Comparison of ENCODE assay signal across 24 mouse cellular contexts in genomic region chr5:127368191-127368590, GRCm38 (mm10).
DNase-seq lines count a peak whose midpoint lies in the region; ATAC-seq and TF ChIP-seq lines count a peak whose summit lies in the region.
"Had no signal": no experiment of that assay in that cellular context is flagged by ENCODE, and none has a peak within 500 bp of the region (broad histone marks: within the 10 kb centered on the region; RNA-seq: fewer than 3 reads in every experiment).

No protein-coding gene starts in this region.

- H3K27me3 ChIP-seq in lung, embryonic 14.5 days (ENCODE audit: insufficient read depth, low read length) = no peaks in the 10 kb centered on the region
- no peaks in the 10 kb centered on the region for H3K27me3 ChIP-seq in embryonic facial prominence, embryonic 15.5 days
- H3K27me3 ChIP-seq: forebrain, embryonic 12.5 days; forebrain, embryonic 15.5 days; heart, embryonic 13.5 days; hindbrain, embryonic 15.5 days had no signal

- TF ChIP-seq CTCF in lung, embryonic 14.5 days (IDR thresholded peaks at IDR 0.05; ENCODE audit: low read depth) = no peak

- no peak; the same call in 1 of the 2 replicates for ATAC-seq in lung, embryonic 14.5 days (ENCODE audit: insufficient read depth)
- no peak for ATAC-seq in embryonic facial prominence, embryonic 15.5 days (ENCODE audit: insufficient number of reproducible peaks, low FRiP score, low TSS enrichment, low read depth)
- ATAC-seq: forebrain, embryonic 15.5 days had no signal

- 41% methylated on average over 3 of the region's 3 CpGs for WGBS in lung, embryonic 14.5 days
- 74% methylated on average over 3 of the region's 3 CpGs for WGBS in embryonic facial prominence, embryonic 15.5 days

- no peaks in the 10 kb centered on the region for H3K36me3 ChIP-seq in lung, embryonic 14.5 days (ENCODE audit: insufficient read depth)
- H3K36me3 ChIP-seq in embryonic facial prominence, embryonic 15.5 days = no peaks in the 10 kb centered on the region
- H3K36me3 ChIP-seq: forebrain, embryonic 12.5 days; forebrain, embryonic 15.5 days; heart, embryonic 10.5 days; heart, embryonic 13.5 days; hindbrain, embryonic 12.5 days; hindbrain, embryonic 15.5 days had no signal

- H3K4me1 ChIP-seq in lung, embryonic 14.5 days (ENCODE audit: insufficient read depth) = peaks cover 22% of the 10 kb centered on the region
- peaks cover 36% of the 10 kb centered on the region for H3K4me1 ChIP-seq in embryonic facial prominence, embryonic 15.5 days
- H3K4me1 ChIP-seq: heart, embryonic 10.5 days; heart, embryonic 13.5 days had no signal

- H3K4me2 ChIP-seq in lung, embryonic 14.5 days = no peak overlapping the region
- H3K4me2 ChIP-seq in embryonic facial prominence, embryonic 15.5 days (replicated peaks) = no peak overlapping the region
- H3K4me2 ChIP-seq: forebrain, embryonic 12.5 days; forebrain, embryonic 15.5 days; heart, embryonic 13.5 days; hindbrain, embryonic 12.5 days; hindbrain, embryonic 15.5 days had no signal

- H3K9ac ChIP-seq in lung, embryonic 14.5 days = no peak overlapping the region
- H3K9ac ChIP-seq in embryonic facial prominence, embryonic 15.5 days = no peak overlapping the region
- H3K9ac ChIP-seq: forebrain, embryonic 12.5 days; forebrain, embryonic 15.5 days; heart, embryonic 13.5 days; hindbrain, embryonic 12.5 days; hindbrain, embryonic 15.5 days had no signal

- no peak overlapping the region for H3K4me3 ChIP-seq in lung, embryonic 14.5 days (ENCODE audit: low read depth, low read length)
- no peak overlapping the region for H3K4me3 ChIP-seq in embryonic facial prominence, embryonic 15.5 days (replicated peaks)
- H3K4me3 ChIP-seq: erythroblast, embryonic 14.5 days; forebrain, embryonic 12.5 days; forebrain, embryonic 15.5 days; heart, adult 2 months; heart, embryonic 10.5 days; heart, embryonic 13.5 days; hindbrain, embryonic 12.5 days; hindbrain, embryonic 15.5 days had no signal

- DNase-seq in adrenal gland, postnatal 14 days = peak; percentile 17
- DNase-seq in adrenal gland, postnatal 10 days = no peak
- DNase-seq in lung, embryonic 14.5 days = peak; percentile 81
- DNase-seq in lung, adult 18-20 months = no peak
- DNase-seq in lung, postnatal 36 days = peak; percentile 14
- DNase-seq in T-cell, adult 2 months (ENCODE audit: low spot score) = no peak
- DNase-seq in yolk sac, embryonic 10.5 days (ENCODE audit: low spot score) = no peak
- DNase-seq: adrenal gland, postnatal 25 days; cerebellum, adult 11-12 months; cerebellum, adult 8-10 months; cerebellum, postnatal 10 days; cerebellum, postnatal 36 days; embryo, embryonic 11 days; gastrocnemius, postnatal 25 days; heart, adult 2 months; heart, postnatal 14 days had no signal

- H3K9me3 ChIP-seq in lung, embryonic 14.5 days (ENCODE audit: low read depth, low read length) = no peaks in the 10 kb centered on the region
- H3K9me3 ChIP-seq in embryonic facial prominence, embryonic 15.5 days (replicated peaks) = no peaks in the 10 kb centered on the region
- H3K9me3 ChIP-seq: forebrain, embryonic 12.5 days; forebrain, embryonic 15.5 days; heart, embryonic 10.5 days; heart, embryonic 13.5 days; hindbrain, embryonic 15.5 days had no signal

- H3K27ac ChIP-seq in lung, embryonic 14.5 days (ENCODE audit: low read depth) = 0 out of 2 replicates have a peak overlapping the region, but pooled peaks have one; percentile 13
- H3K27ac ChIP-seq in embryonic facial prominence, embryonic 15.5 days (replicated peaks) = 0 out of 2 replicates have a peak overlapping the region, but pooled peaks have one; percentile 89
- H3K27ac ChIP-seq: forebrain, embryonic 12.5 days; forebrain, embryonic 15.5 days; heart, adult 2 months; heart, embryonic 10.5 days; heart, embryonic 13.5 days; hindbrain, embryonic 12.5 days; hindbrain, embryonic 15.5 days had no signal

Comparison
In these comparisons a context has a peak if more than half of its experiments do, and no peak if none do; other contexts are left out.
1. DNase-seq: peak in adrenal gland, postnatal 14 days (single experiment), lung, embryonic 14.5 days (single experiment) and lung, postnatal 36 days (single experiment); none in adrenal gland, postnatal 10 days (single experiment), lung, adult 18-20 months (0 of 2), T-cell, adult 2 months (single experiment) and yolk sac, embryonic 10.5 days (single experiment).